Mouse (Mus musculus): ENCODE measurements around the gene Ube2l3.
"Not testable (repeated sequence)": the region's sequence is repeated elsewhere in the genome, so short reads cannot be mapped to it uniquely, and the experiment has no call there.

Ube2l3 gene

DNA sequence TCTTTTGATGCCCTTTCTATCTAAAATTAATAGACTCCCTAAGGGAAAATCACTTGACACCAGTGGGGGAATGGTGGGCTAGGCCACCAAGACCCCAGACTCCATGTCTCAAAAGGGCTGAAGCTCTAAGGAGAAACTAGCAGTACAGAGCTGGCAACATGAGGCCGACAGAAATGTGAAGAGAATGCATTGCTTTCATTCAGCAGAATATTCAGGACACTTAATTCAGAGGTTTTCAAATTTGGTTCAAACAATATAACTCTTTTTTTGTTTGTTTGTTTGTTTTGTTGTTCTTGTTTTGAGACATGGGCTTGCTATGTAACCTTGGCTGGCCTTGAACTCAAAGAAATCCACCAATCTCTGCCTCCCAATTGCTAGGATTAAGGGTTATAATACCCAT lies at the start of gene Ube2l3:
Ube2l3 (minus strand) TSS at position 101 of the 400 bp plus-strand sequence.
- no peak for DNase-seq

DNA sequence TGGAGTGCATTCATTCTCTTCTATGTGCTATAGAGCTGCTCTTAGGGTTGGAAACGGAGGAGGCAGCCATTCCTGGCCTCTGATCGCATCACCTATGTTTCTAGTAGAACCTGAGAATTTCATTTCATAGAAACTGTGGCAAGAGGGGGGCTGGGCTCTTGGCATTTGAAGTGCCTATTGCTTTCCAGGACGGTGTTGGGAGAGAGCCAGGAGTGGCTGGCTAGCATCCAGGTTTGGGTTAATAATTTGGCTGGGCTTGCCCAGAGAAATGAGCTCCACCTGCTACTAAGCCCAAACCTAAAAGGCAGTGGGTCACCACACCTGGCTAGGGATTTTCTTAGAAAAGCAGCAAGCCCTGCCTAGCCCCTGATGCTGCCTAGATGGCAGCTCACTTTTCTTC lies 49.1 kb upstream of the Ube2l3 start:
- peak; percentile 70 for DNase-seq

DNA sequence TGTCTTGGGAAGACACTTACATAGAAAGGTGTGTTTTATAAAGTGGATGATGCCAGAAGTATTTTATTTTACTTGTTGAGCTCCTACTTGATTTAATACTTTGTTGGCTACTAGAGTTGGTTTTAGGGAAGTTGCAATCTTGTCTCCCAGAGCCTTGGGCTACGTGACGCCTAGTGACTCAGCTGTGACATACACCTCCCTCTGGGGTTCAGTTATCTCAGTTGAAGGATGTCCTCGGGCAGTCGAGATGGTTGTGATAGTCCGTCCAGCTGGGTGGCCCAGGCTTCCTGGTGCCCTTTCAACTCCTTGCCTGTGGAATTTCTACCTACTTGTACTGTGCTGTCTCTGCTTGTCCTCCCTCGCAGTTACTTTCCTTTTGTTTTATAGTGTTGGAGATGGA lies 46.7 kb upstream of the Ube2l3 start:
- no peak for DNase-seq

DNA sequence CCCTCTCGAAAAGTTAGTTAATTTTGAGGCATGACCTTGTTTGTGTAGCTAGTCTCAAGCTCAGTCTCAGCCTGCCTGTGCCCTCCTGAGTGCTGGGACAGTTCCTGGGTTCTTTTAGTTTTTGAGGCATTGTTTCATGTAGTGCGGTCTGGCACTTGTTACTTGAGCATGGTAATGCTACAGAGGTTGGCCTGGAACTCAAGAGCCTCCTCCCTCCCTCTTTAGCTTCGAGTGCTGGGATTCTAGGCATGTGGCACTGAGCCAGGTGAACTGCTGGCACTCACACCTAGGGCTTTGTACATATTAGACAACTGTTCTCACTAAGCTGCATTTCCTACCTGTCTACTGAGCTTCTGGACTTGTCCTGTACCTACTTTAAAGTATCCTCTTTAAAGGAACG lies 45.3 kb upstream of the Ube2l3 start:
- DNase-seq = no peak

DNA sequence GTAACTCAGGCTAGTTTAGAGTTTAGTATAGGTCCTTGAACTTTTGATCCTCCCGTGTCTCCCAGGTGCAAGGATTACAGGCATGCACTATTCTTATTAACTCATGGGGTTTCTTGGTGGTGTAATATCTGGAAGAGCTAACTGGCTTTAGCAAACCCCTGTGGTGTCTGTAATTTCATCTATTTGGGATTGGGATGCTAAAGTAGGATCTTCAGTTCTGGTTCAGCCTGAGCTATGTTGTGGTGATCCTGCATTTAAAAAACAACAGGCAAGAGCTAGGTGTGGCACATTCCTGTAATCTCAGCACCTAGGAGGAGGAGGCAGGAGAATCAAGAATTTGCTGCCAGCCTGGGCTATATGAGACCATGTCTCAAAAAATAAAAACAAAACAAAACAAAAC lies 42.5 kb upstream of the Ube2l3 start:
- DNase-seq = no peak

- no peak for DNase-seq
These were observed 41.3 kb upstream of the Ube2l3 start for GRCm38 (mm10) chr16:17243731-17244130.

GRCm38 (mm10) chr16:17239409-17239808 lies 37.0 kb upstream of the Ube2l3 start:
- DNase-seq = no peak

DNA sequence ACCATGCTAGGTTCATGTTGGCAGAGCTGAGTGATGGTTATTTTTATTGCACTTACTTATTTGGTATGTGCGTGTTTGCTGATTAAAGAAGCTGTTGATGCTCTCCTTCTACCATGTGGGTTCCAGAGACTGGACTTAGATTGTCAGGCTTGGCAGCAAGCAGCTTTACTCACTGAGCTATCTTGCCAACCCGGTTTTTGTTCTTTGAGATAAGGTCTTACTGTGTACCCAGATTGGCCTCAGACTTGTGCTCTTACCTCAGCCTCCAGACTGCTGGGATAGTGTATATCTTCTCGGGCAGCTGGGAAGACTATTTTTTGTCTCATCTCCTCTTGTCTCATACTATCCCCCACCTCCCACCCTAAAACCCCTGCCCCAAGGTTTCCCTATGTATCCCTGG lies 35.2 kb upstream of the Ube2l3 start:
- no peak for DNase-seq

DNA sequence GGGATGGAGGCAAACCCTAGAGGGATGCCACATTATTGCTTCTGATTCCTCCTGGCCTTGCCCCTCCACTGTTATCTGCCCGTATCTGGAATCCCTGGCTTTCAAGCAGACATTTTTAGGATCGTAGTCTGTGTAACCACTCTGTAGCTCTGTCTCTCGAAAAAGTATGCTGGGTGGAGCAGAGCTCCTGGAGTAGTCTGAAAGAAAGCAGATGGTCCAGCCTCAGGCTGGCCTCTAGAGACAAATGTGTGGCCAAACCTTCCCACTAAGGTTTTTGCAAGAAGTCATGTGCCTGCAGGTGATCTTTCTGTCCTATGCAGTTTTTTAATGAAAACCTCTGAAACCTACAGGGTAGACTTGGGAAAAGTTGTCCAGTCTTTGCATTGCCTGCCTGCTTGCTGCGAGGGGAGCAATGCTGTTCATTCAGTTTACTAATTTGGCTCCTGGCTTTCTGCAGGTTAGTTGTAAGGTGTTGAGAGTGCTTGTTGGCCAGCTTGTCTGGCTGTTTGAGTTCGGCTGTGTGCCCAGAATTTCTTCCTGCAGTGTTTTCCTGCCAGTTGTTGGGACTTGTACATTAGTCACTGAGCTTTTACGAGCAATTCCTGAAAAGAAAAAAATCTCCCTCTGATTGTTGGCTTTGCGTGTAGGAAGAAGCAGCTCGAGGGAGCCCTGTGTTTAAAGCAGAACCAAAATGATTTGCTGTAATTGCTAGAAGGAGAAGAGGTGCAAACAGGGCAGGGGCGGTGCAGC lies 32.6 kb upstream of the Ube2l3 start:
- no peak for DNase-seq

- DNase-seq = peak; percentile 34
These were observed 32.0 kb upstream of the Ube2l3 start for GRCm38 (mm10) chr16:17234499-17234895.

GRCm38 (mm10) chr16:17233702-17234498 lies 31.5 kb upstream of the Ube2l3 start:
- DNase-seq = peak; percentile 22

DNA sequence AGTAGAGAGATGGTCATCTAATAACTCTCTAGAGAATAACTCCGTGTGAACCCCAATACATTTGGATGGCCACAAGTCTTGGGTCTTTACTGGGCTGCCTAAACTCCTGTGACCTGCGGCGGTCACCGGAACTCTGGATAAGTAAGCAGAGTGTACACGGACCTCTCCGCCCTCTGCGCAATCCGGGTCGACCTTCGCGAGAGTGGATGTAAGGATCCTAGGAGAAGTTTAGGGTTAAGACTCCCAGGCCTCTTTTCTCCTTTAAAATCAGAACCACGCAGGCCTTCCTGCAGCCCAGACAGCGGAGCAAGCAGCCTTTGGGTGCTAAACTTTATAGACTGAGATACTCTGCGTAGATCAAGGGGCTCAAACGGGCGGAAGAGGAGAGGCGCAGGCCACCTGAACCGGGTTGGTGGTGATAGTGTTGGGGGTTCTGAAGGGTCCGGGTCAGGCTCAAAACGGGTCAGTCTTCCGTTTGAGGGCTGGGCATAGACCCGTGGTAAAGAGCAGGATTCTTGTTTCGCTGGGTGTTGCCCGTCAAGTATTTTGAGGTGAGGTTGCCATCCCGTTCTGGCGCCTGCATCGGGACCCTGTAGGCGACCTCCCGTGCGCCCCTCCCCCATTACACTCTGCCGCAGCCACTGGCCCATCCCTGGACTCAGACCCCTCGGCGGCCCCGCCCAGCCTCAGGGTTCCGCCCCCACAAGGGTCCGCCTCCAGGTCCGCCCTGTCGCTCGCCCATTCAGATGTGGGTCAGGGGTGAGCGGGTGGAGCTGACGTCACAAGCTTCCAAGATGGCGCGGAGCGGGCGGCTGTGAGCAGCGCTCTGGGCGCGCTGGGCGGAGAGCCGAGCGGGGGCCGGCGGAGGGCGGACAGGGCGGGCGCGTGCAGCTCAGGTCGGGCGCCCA lies 30.6 kb upstream of the Ube2l3 start, which contains the start of gene Hic2:
Hic2 (plus strand) TSS at position 779 of the 908 bp plus-strand sequence.
- DNase-seq = peak; percentile 90

GRCm38 (mm10) chr16:17231523-17231922 lies 29.1 kb upstream of the Ube2l3 start:
- DNase-seq = not testable (repeated sequence)

- DNase-seq = no peak
These were observed 24.0 kb upstream of the Ube2l3 start for GRCm38 (mm10) chr16:17226496-17226895.

- no peak for DNase-seq
These were observed 23.1 kb upstream of the Ube2l3 start for GRCm38 (mm10) chr16:17225584-17225983.

- peak; percentile 87 for DNase-seq
These were observed 19.7 kb upstream of the Ube2l3 start for GRCm38 (mm10) chr16:17222197-17222596.

GRCm38 (mm10) chr16:17220127-17220733 lies 17.8 kb upstream of the Ube2l3 start:
- DNase-seq = no peak

DNA sequence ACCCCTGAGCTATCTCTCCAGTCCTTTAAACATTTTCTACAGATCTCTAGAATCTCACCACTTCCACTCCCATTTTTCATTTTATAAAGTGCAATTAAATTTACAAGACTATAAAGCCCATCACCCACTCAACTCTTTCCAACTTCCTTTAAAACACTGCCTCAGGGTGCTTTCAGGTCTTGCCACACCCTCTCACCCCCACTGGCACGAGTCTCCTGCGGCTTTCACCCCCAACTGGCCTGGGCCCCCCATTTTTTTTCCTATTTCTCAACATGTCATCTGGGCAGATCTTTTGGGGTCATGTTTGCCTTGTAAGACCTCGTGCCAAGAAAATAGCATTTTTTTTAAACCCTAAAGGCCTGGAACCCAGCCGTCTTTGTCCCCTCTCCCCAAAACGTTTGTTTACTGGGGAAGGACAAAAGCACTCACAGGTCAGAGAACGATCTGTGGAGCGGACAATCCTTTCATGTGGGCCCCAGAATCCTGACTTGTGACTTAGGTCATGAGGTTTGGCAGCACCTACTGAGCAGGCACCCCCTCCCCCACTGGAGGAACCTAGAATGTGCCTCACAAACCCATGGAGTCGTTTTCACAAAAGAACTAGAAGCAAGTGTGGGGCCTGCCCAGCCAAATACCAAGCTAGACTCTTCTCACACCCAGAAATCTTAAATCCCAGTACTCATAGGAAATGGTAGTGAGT lies 14.6 kb upstream of the Ube2l3 start:
- DNase-seq = no peak

- peak; percentile 86 for DNase-seq
These were observed 7.8 kb upstream of the Ube2l3 start for GRCm38 (mm10) chr16:17209981-17210838.

DNA sequence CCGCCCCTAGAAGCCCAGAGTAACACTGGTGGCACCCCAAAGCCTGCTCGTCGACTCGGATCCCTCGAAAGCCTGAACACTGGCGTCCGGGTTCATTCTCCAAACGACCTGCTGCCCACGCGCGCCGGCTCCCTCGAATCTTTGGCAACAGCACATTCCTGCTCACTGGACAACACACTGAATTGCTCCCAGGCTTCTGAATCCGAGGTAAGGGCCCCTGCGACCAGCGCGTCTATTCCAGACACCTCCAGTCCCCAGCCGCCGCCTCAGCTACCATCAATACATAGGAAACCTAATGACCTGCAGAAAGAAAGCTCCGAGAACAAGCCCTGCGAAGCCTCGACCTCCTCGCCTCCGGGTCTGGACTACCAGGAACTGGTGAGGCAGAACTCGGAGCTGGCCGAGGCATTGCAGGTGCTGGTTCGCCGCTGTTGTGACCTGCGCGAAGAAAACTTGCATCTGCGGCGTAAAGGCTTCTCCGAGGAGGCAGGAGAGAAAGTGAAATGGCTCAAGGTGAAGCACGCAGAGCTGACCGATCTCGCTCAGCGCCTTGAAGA lies 7.0 kb upstream of the Ube2l3 start:
- no peak for DNase-seq
